Mouse (Mus musculus): ENCODE results near the gene Gc. TPM values are rescaled to one million over a fixed set of nuclear protein-coding genes. Genes with fewer than 3 reads are reported as not detected.

Gc gene
- polyA plus RNA-seq, 1 experiment from 2014 or later = 19.7 TPM

- Histone ChIP-seq H3K4me3 (ENCODE audit: low read depth, low read length) (no peak overlapping the region), H3K27ac (ENCODE audit: low read depth) (no peak overlapping the region), H3K9ac (ENCODE audit: low read length) (no peak overlapping the region), H3K4me1 (replicated peaks; ENCODE audit: control insufficient read depth, insufficient read depth, low read length) (no peaks in the 10 kb centered on the region), H3K9me3 (ENCODE audit: control insufficient read depth, low read length) (no peaks in the 10 kb centered on the region), H3K36me3 (ENCODE audit: control insufficient read depth, insufficient read depth, low read length) (no peaks in the 10 kb centered on the region), H3K4me2 (ENCODE audit: low read length) (no peak overlapping the region), H3K27me3 (replicated peaks; ENCODE audit: control insufficient read depth, insufficient read depth, low read length) (no peaks in the 10 kb centered on the region)
- DNase-seq (ENCODE audit: low spot score) (no peak), ATAC-seq (replicated peaks; ENCODE audit: low FRiP score, low TSS enrichment, low read depth) (no peak)
- WGBS = 67% methylated on average over 2 of the region's 2 CpGs
These were observed 1.3 kb upstream of the Gc start for GRCm38 (mm10) chr5:89458987-89459386.

GRCm38 (mm10) chr5:89455526-89455925 is 2.2 kb downstream of the Gc start:
- Histone ChIP-seq H3K9me3 (ENCODE audit: control insufficient read depth, low read length) (no peaks in the 10 kb centered on the region), H3K27me3 (replicated peaks; ENCODE audit: control insufficient read depth, insufficient read depth, low read length) (no peaks in the 10 kb centered on the region), H3K9ac (ENCODE audit: low read length) (no peak overlapping the region), H3K36me3 (ENCODE audit: control insufficient read depth, insufficient read depth, low read length) (no peaks in the 10 kb centered on the region), H3K4me3 (ENCODE audit: low read depth, low read length) (no peak overlapping the region), H3K4me1 (replicated peaks; ENCODE audit: control insufficient read depth, insufficient read depth, low read length) (no peaks in the 10 kb centered on the region), H3K27ac (ENCODE audit: low read depth) (no peak overlapping the region), H3K4me2 (ENCODE audit: low read length) (no peak overlapping the region)
- ATAC-seq (replicated peaks; ENCODE audit: low FRiP score, low TSS enrichment, low read depth) (no peak), DNase-seq (ENCODE audit: low spot score) (peak; percentile 65)
- 41% methylated on average over 8 of the region's 8 CpGs for WGBS

- Histone ChIP-seq H3K27me3 (replicated peaks; ENCODE audit: control insufficient read depth, insufficient read depth, low read length) (no peaks in the 10 kb centered on the region), H3K9ac (ENCODE audit: low read length) (no peak overlapping the region), H3K4me1 (replicated peaks; ENCODE audit: control insufficient read depth, insufficient read depth, low read length) (no peaks in the 10 kb centered on the region), H3K36me3 (ENCODE audit: control insufficient read depth, insufficient read depth, low read length) (no peaks in the 10 kb centered on the region), H3K4me3 (ENCODE audit: low read depth, low read length) (no peak overlapping the region), H3K9me3 (ENCODE audit: control insufficient read depth, low read length) (no peaks in the 10 kb centered on the region), H3K4me2 (ENCODE audit: low read length) (no peak overlapping the region), H3K27ac (ENCODE audit: low read depth) (no peak overlapping the region)
- no peak for ATAC-seq (replicated peaks; ENCODE audit: low FRiP score, low TSS enrichment, low read depth)
- DNase-seq (ENCODE audit: low spot score) = no peak
These were observed 6.9 kb downstream of the Gc start for GRCm38 (mm10) chr5:89450798-89451197.

DNA sequence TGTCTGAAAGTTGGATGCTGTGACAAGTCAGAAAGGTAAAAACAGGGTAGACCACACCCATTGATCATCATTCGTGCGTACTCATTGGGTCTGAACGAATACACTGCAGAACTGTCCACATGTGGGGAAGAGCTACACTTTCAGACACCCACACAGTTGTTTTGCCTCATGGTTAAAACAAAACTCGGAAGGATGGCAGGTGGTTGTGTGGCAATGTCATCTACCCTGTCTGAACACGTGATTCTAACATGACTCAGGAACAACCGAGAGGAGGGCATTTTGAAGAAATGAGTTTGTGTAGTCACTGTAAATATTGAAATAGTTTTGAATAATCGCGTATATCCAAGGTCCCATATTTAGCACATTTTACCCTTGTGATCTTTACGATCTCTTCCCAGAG is 8.4 kb downstream of the Gc start:
- no peak for DNase-seq (ENCODE audit: low spot score)
- WGBS = 83% methylated on average over 9 of the region's 9 CpGs

GRCm38 (mm10) chr5:89447978-89448377 is 9.7 kb downstream of the Gc start:
- Histone ChIP-seq H3K36me3 (ENCODE audit: control insufficient read depth, insufficient read depth, low read length) (no peaks in the 10 kb centered on the region), H3K4me2 (ENCODE audit: low read length) (no peak overlapping the region), H3K4me3 (ENCODE audit: low read depth, low read length) (no peak overlapping the region), H3K4me1 (replicated peaks; ENCODE audit: control insufficient read depth, insufficient read depth, low read length) (no peaks in the 10 kb centered on the region), H3K9me3 (ENCODE audit: control insufficient read depth, low read length) (no peaks in the 10 kb centered on the region), H3K27me3 (replicated peaks; ENCODE audit: control insufficient read depth, insufficient read depth, low read length) (no peaks in the 10 kb centered on the region), H3K9ac (ENCODE audit: low read length) (no peak overlapping the region), H3K27ac (ENCODE audit: low read depth) (no peak overlapping the region)
- ATAC-seq (replicated peaks; ENCODE audit: low FRiP score, low TSS enrichment, low read depth) (no peak), DNase-seq (ENCODE audit: low spot score) (no peak)
- WGBS = 54% methylated on average over 7 of the region's 7 CpGs

More for the DNA sequence above, 8.4 kb downstream of the Gc start:
- no peaks in the 10 kb centered on the region for H3K36me3 ChIP-seq (ENCODE audit: control insufficient read depth, insufficient read depth, low read length)
- no peak overlapping the region for H3K4me3 ChIP-seq (ENCODE audit: low read depth, low read length)
- H3K4me1 ChIP-seq (replicated peaks; ENCODE audit: control insufficient read depth, insufficient read depth, low read length) = no peaks in the 10 kb centered on the region
- H3K4me2 ChIP-seq (ENCODE audit: low read length) = no peak overlapping the region
- no peaks in the 10 kb centered on the region for H3K9me3 ChIP-seq (ENCODE audit: control insufficient read depth, low read length)
- ATAC-seq (replicated peaks; ENCODE audit: low FRiP score, low TSS enrichment, low read depth) = no peak
- no peaks in the 10 kb centered on the region for H3K27me3 ChIP-seq (replicated peaks; ENCODE audit: control insufficient read depth, insufficient read depth, low read length)
- H3K27ac ChIP-seq (ENCODE audit: low read depth) = no peak overlapping the region
- no peak overlapping the region for H3K9ac ChIP-seq (ENCODE audit: low read length)

- Histone ChIP-seq H3K36me3 (ENCODE audit: control insufficient read depth, insufficient read depth, low read length) (no peaks in the 10 kb centered on the region), H3K27ac (ENCODE audit: low read depth) (no peak overlapping the region), H3K9ac (ENCODE audit: low read length) (no peak overlapping the region), H3K4me2 (ENCODE audit: low read length) (no peak overlapping the region), H3K4me3 (ENCODE audit: low read depth, low read length) (no peak overlapping the region), H3K9me3 (ENCODE audit: control insufficient read depth, low read length) (no peaks in the 10 kb centered on the region), H3K4me1 (replicated peaks; ENCODE audit: control insufficient read depth, insufficient read depth, low read length) (no peaks in the 10 kb centered on the region), H3K27me3 (replicated peaks; ENCODE audit: control insufficient read depth, insufficient read depth, low read length) (no peaks in the 10 kb centered on the region)
- 80% methylated on average over 4 of the region's 4 CpGs for WGBS
- DNase-seq (ENCODE audit: low spot score) = no peak
- ATAC-seq (replicated peaks; ENCODE audit: low FRiP score, low TSS enrichment, low read depth) = no peak
These were observed 13.3 kb downstream of the Gc start for GRCm38 (mm10) chr5:89444360-89444759.

DNA sequence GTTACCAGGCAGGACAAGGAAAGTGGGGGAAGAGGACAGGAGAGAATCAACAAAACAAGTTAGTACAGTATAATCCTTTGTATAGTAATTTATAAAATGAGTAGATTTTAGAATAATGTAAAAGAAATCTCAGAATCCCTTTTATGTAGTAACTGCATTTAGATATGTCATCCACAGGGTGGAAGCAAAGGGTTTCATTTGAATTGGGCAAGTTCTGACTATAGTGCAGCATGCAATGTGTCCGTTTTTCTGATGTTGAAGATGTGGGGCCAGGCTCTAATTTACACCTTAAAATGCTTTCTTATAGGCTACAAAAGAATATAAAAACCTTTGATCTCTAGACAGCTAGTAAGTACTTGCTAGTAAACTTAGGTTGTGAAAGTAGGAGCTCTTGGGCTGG is 46.2 kb downstream of the Gc start:
- WGBS = 56% methylated on average over 1 of the region's 1 CpGs
- Histone ChIP-seq H3K9ac (ENCODE audit: low read length) (no peak overlapping the region), H3K4me3 (ENCODE audit: low read depth, low read length) (no peak overlapping the region), H3K27ac (ENCODE audit: low read depth) (no peak overlapping the region), H3K36me3 (ENCODE audit: control insufficient read depth, insufficient read depth, low read length) (no peaks in the 10 kb centered on the region), H3K4me2 (ENCODE audit: low read length) (no peak overlapping the region), H3K4me1 (replicated peaks; ENCODE audit: control insufficient read depth, insufficient read depth, low read length) (no peaks in the 10 kb centered on the region; the same call in 1 of the 2 replicates), H3K27me3 (replicated peaks; ENCODE audit: control insufficient read depth, insufficient read depth, low read length) (no peaks in the 10 kb centered on the region), H3K9me3 (ENCODE audit: control insufficient read depth, low read length) (no peaks in the 10 kb centered on the region)
- ATAC-seq (replicated peaks; ENCODE audit: low FRiP score, low TSS enrichment, low read depth) (no peak), DNase-seq (ENCODE audit: low spot score) (no peak)

DNA sequence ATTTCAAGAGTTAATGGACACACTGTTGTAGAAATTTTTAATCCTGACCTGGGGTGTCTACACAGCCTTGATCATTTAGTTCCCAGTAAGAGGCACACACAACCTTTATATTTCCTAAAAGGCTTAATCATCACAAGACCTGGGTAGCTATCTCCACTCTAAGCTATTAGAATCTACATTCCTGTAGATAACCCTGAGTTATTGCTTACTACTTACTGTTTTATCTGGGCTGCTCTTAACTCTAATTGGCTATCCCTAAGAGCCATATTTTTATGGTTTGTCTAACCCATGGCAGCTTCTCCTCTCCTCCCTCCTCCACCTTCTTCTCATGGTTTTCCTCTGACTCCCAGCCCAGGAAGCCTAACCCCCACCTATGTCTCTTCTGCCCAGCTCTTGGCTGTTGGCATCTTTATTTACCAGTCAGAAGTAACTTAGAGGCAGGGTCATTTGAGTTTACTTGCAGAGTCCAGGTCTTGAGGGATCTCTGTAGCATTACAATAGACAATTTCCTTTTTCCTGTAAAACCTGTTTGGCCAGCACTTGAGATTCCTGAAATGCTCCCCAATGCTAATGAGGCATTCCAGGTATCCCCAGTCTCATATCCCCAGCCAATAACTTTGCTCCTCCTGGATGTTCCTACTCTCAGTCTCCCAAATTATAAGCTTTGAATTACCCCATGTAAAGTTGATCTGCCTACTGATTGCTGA is 50.2 kb downstream of the Gc start:
- no peak for ATAC-seq (replicated peaks; ENCODE audit: low FRiP score, low TSS enrichment, low read depth)

DNA sequence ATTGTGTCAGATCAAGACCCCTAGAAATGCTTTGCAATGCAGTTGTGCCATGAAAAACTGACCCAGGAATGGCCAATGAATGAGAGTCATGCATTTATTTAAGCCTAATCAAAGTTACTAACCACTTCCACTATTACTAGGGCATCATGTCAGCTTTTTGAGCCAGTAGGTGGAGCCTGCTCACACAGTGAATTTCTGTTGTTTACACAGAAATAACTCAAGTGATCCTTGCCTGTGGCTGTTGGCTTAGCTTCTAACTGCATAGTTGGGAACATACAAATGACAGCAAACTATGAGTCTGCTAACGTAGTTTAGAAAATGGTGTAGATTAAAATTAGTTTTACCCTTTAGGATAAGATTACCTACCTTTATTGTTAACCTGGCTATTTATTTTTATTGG is 52.6 kb downstream of the Gc start:
- H3K27me3 ChIP-seq (replicated peaks; ENCODE audit: control insufficient read depth, insufficient read depth, low read length) = no peaks in the 10 kb centered on the region
- DNase-seq (ENCODE audit: low spot score) = no peak
- no peaks in the 10 kb centered on the region for H3K36me3 ChIP-seq (ENCODE audit: control insufficient read depth, insufficient read depth, low read length)
- no peak overlapping the region for H3K4me3 ChIP-seq (ENCODE audit: low read depth, low read length)
- H3K9ac ChIP-seq (ENCODE audit: low read length) = no peak overlapping the region
- WGBS = 61% methylated on average over 1 of the region's 1 CpGs
- no peaks in the 10 kb centered on the region for H3K9me3 ChIP-seq (ENCODE audit: control insufficient read depth, low read length)
- no peaks in the 10 kb centered on the region; the same call in 1 of the 2 replicates for H3K4me1 ChIP-seq (replicated peaks; ENCODE audit: control insufficient read depth, insufficient read depth, low read length)
- no peak for ATAC-seq (replicated peaks; ENCODE audit: low FRiP score, low TSS enrichment, low read depth)
- H3K27ac ChIP-seq (ENCODE audit: low read depth) = no peak overlapping the region
- H3K4me2 ChIP-seq (ENCODE audit: low read length) = no peak overlapping the region

More for the DNA sequence above, 50.2 kb downstream of the Gc start:
- no peaks in the 10 kb centered on the region for H3K36me3 ChIP-seq (ENCODE audit: control insufficient read depth, insufficient read depth, low read length)
- no peak for DNase-seq (ENCODE audit: low spot score)
- H3K9me3 ChIP-seq (ENCODE audit: control insufficient read depth, low read length) = no peaks in the 10 kb centered on the region
- no peaks in the 10 kb centered on the region; the same call in 1 of the 2 replicates for H3K4me1 ChIP-seq (replicated peaks; ENCODE audit: control insufficient read depth, insufficient read depth, low read length)
- H3K9ac ChIP-seq (ENCODE audit: low read length) = no peak overlapping the region
- no peak overlapping the region for H3K27ac ChIP-seq (ENCODE audit: low read depth)
- no peak overlapping the region for H3K4me3 ChIP-seq (ENCODE audit: low read depth, low read length)
- H3K4me2 ChIP-seq (ENCODE audit: low read length) = no peak overlapping the region
- H3K27me3 ChIP-seq (replicated peaks; ENCODE audit: control insufficient read depth, insufficient read depth, low read length) = no peaks in the 10 kb centered on the region
